Mouse (Mus musculus) left cerebral cortex, postnatal 25 days (tissue): ENCODE data around the gene Aldh3b2. TPM values are rescaled to one million over a fixed set of nuclear protein-coding genes. Genes with fewer than 3 reads are reported as not detected.

ENCODE experiments used
- DNase-seq, 2 experiments: peaks; one replicate each; pipeline ENCODE4 v3.0.0; 2022; ENCODE audit warnings: low spot score in 2 of 2, mixed read lengths in 1 of 2
- intact Hi-C: fragments of 180-260 bp; cut with DNase I; formaldehyde crosslinking; loops from one replicate; pipeline ENCODE4 v1.15.1; 2025
- total RNA-seq, 2 experiments: library from RNA; stranded (reverse); gene quantifications; 2 replicates each; pipeline ENCODE4 v1.2.3; 2021

Aldh3b2 gene
- 1 to 10 TPM; 1.7 to 2.1 TPM for total RNA-seq

- no peak for DNase-seq
- intact Hi-C loops = no loop called here
These were observed at the start of gene Aldh3b2 for GRCm38 (mm10) chr19:3972229-3972628. Gene Aldh3b2, plus strand, starts transcription at chr19:3972328.

GRCm38 (mm10) chr19:3922661-3923371 is 49.3 kb upstream of the Aldh3b2 start:
- intact Hi-C loops = no loop called here
- no peak for DNase-seq

- intact Hi-C loops = no loop called here
- no peak for DNase-seq
These were observed 48.5 kb upstream of the Aldh3b2 start for GRCm38 (mm10) chr19:3923586-3923985.

DNA sequence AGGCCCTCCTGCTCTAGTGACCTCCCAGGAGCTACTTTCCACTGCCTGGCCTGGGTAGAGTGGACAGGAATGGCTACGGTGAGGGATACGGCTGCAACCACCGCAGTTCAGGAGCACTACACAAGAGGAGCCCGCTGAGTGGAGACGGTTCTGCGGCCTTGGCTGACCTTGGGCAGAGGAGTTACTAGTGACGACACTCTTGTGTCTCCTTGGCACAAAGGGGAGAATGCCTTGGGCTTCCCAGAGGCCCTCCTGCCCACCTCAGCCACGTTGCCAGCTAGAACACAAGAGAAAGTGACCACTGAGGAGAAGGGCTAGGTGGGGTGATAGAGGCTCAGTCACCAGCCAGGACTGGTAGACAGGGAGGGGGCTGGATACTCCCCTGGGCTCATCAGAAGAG is 47.9 kb upstream of the Aldh3b2 start:
- no peak for DNase-seq
- intact Hi-C loops = no loop called here

DNA sequence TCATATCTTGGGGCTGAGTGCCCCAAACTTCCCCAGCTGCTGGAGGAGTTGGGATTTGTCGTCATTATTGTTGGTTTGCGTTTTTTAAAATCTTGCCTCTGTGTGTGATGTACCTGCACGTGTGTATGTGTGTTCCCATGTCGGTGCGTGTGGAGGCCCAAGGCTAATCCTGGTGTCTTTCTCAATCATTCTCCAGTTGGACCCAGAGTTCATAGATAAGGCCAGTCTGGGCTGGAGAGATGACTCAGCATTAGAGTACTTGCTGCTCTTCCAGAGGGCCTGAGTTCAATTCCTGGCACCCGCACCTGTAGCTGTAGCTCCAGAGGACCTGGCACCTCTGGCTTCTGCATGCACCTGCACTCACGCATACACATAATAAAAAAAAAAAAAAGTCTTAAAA is 47.3 kb upstream of the Aldh3b2 start:
- DNase-seq = no peak
- intact Hi-C loops = no loop called here

DNA sequence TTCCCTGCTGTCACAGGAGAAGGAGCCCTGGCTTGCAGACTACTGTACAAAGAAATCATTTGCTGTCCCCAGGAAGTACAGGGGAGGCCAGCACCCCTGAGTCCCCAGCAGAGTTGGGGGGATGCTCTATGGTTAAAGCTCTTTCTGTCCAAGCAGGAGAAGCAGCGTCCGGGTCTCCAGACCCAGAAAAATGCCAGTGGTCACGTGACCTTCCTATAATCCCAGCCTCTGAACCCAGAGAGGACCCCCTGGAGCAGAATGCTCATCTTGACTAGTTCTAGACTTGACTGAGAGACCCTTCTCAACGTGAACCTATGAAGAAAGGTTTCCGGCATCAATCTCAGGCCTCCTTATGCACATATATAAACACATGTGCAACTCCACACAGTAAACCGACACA is 46.3 kb upstream of the Aldh3b2 start:
- intact Hi-C loops = no loop called here
- DNase-seq = no peak

DNA sequence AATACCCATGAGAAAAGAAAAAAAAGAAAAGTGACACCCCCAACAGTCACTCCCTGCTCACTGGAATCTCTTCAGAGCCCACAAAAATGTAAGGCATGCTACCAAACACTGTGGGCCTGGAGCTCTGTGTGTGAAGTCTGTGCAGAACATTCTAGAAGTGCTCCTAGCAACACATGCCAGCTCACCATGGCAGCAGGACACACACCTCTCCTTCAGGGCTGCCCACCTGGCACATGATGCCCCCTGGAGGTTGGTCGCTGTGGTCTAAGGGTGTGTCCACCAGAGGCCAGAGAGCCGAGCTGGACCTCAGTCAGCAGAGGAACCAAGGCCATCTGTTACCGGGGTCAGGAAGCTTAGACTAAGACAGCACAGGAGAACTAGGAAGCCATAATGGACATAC is 45.8 kb upstream of the Aldh3b2 start:
- DNase-seq = no peak
- intact Hi-C loops = no loop called here

DNA sequence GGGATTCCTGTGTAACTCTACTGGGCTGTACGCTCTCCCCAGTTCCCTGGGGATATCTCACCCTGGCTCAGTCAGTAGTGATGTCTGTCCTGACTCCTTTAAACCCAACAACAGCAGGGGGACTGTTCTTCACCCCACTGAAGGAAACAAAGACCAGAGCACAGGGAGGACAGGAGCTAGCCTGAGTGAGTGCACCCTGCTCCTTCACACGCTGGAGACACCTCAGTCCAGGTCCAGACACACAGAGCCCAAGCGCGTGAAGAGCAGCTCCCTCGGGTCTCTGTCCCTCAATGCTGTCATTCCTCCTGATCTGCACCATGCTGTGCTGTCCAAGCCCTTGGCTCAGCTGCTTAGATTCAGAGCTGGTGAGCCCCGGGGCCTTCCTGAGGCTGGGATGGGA is 45.4 kb upstream of the Aldh3b2 start:
- intact Hi-C loops = no loop called here
- no peak for DNase-seq

DNA sequence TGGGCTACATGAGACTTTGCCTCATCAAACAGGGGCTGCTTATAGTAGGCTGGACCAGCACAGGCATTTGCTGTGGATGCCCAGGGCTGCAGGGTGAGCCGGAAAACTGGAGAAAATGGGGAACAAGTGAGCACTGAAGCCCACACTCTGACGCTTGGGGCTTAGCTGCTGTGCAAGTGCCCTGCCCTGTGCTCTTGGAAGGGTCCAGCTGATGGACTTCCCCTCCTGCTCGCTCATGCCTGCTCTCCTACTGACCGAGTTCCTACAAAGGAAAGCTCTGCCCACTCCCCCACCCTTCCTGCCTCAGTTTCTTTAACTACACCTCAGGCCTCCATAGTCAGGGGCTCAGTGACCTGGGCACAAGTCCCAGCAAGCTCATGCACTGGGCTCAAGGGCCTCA is 44.1 kb upstream of the Aldh3b2 start:
- DNase-seq = no peak
- intact Hi-C loops = no loop called here

GRCm38 (mm10) chr19:3928779-3929178 is 43.3 kb upstream of the Aldh3b2 start:
- no peak for DNase-seq
- intact Hi-C loops = no loop called here

- DNase-seq = peak; percentile 53 to 64
- intact Hi-C loops = no loop called here
These were observed 42.8 kb upstream of the Aldh3b2 start, which contains the start of gene Aldh3b1 for GRCm38 (mm10) chr19:3929211-3929941. Gene Aldh3b1, minus strand, starts transcription at chr19:3929808.

DNA sequence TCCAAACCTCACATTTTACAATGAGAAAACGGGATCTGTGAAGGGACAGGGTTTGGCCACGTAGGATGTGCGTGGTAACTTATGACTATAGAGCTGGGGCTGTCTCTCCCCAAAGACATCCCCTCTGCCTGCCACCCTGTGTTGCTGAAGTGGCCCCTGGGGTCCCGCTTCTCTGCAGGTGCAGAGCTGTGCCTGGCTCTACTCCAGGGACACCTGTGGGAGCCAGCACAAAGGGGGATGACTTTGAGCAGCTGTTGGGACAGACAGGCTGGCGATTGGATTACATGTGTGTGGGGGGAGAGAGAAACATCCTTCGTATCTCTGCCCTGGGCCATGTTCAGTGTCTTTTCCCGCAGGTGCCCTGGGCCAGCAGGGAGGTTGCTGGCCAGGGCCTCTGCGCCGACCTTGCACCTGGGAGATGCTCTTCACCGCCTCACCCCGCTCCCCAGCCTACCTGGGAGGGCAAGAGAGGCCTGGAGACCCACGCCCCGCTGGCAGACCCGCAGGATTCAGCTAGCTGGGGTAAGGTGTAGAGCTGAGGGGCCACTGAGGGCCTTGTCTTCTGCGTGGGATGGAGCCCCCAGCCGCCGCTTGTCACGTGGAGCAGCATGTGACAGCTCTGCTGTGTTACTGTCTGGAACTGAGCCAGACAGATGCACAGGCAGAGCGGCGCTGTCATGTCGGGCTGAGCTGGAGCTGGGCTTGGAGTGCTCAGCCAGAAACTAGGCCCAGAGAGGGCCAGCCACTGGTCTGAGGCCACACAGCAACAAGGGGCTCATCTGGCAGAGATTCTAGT is 41.7 kb upstream of the Aldh3b2 start:
- intact Hi-C loops = no loop called here

DNA sequence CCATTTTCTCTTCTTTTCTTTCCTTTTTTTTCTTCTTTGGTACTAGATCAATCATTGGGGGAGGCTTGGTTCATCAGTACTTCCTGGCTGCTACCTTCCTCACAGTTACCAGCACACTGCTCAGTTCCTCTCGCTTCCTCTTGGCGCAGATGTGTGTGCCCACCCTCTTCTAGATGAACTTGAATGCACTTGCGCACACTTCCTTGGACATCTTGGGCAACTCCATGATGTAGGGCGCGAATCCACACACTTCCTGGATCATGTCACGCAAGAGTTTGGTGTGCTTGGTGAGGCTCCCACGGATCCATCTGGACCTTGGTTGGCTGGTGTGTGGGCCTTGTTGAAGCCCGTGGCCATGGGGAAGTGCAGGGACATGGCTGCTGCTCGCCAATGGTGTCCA is 40.4 kb upstream of the Aldh3b2 start:
- no peak for DNase-seq
- intact Hi-C loops = no loop called here

More for the DNA sequence above, 41.7 kb upstream of the Aldh3b2 start:
- no peak for DNase-seq

DNA sequence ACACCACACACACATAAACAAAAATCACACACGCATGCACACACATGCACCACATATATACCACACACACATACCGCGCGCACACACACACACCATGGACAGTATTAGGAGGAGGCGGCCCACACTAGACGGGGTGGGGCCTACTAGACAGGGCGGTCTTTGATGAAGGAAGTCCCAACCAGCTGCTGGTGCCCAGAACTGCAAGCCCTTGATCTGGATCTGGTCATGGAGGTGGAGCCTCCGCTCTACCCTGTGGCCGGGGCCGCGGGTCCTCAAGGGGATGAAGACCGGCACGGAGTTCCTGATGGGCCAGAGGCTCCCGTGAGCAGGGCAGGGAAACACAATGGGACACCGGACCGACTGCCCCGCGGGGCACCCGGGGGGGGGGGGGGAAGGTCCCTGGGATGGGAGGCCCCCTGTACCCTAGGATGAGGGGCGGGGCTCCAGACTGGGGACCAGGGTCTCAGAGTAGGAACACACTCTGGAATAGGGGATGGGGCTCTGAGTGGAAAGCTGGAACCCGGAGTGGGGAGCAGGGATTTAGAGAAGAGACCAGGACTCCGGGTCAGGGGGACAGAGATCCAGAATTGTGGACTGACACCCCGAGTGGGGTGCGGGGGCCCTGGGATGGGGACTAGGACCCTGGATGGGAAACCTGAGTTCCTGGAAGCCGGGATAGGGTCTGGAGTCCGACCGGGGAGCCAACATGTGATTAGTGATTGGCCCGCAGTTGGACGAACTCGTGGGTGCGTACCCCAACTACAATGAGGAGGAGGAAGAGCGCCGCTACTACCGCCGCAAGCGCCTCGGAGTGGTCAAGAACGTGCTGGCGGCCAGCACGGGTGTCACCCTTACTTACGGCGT is 36.9 kb upstream of the Aldh3b2 start, which contains the start of gene Unc93b1:
TSS of gene Unc93b1 (plus strand) at position 155 of the 864 bp plus-strand sequence.
- intact Hi-C loops = no loop called here
- DNase-seq = peak in 1 of 2 experiments; percentile 35

- DNase-seq = peak in 1 of 2 experiments; percentile 31
- intact Hi-C loops = no loop called here
These were observed 36.0 kb upstream of the Aldh3b2 start for GRCm38 (mm10) chr19:3935896-3936850.

- intact Hi-C loops = no loop called here
- DNase-seq = no peak
These were observed 29.8 kb upstream of the Aldh3b2 start for GRCm38 (mm10) chr19:3942315-3942714.

DNA sequence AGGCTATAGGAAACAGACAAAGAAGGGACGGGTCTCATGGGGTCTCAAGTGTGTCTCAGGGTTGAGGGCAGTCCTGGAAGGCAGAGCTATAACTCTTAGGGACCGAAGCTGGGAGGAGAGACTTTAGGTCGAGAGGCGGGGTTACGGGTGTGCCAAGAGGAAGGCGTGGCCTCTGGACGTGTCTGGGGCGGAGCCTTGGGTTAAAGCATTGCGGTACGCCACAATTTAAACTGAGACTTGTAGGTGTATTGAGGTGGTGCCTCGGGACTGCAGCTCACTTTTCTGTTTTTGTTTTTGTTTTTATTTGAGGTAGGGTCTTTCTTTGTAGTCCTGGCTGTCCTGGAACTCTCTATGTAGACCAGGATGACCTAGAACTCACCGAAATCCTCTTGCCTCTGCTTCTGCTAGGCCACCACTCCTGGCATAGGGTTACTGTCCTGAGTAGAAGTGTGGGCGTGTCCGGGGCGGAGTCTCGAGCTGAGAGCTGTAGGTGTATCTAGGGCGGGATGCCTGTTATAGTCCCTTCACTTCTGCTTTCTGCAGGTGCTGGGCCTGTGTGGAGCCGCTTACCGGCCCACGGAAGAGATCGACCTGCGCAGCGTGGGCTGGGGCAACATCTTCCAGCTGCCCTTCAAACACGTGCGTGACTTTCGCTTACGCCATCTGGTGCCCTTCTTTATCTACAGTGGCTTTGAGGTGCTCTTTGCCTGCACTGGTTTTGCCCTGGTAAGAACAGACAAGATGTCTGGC is 29.0 kb upstream of the Aldh3b2 start:
- no peak for DNase-seq
- intact Hi-C loops = no loop called here
